Mouse (Mus musculus) left cerebral cortex, postnatal 10 days (tissue): ENCODE data around the gene Gm13289. TPM values are rescaled to one million over a fixed set of nuclear protein-coding genes. Genes with fewer than 3 reads are reported as not detected.
"Not testable (repeated sequence)": the region's sequence is repeated elsewhere in the genome, so short reads cannot be mapped to it uniquely, and the experiment has no call there.

ENCODE experiments used
- DNase-seq, 2 experiments: peaks; one replicate each; pipeline ENCODE4 v3.0.0; 2021 to 2022; ENCODE audit warnings: low spot score in 2 of 2, mixed read lengths in 1 of 2; ENCODE audit errors: extremely low spot score in 1 of 2
- intact Hi-C: fragments of 180-260 bp; cut with DNase I; formaldehyde crosslinking; loops from one replicate; pipeline ENCODE4 v1.15.1; 2025
- total RNA-seq, 2 experiments: library from RNA; stranded (reverse); gene quantifications; 2 replicates each; pipeline ENCODE4 v1.2.3; 2021

Gm13289 gene
- total RNA-seq: not detected

GRCm38 (mm10) chr4:88776622-88777021 lies at the start of gene Gm13289:
Gene Gm13289, plus strand, starts transcription at chr4:88776922.
- intact Hi-C loops, DNase-seq: not testable (repeated sequence)

- peak in 1 of 2 experiments; percentile 32 for DNase-seq
- intact Hi-C loops: no loop called here
Observed at GRCm38 (mm10) chr4:88727324-88727723, 49.4 kb upstream of the Gm13289 start.

GRCm38 (mm10) chr4:88738480-88738879 lies 38.2 kb upstream of the Gm13289 start:
- intact Hi-C loops: loop anchor here (5.0 kb wide), 1 partner anchor 41 kb away; no protein-coding TSS in a partner anchor
- peak in 1 of 2 experiments; percentile 57 for DNase-seq

- intact Hi-C loops: loop anchor here (5.0 kb wide), 1 partner anchor 42 kb away; no protein-coding TSS in a partner anchor
- no peak for DNase-seq
Observed at GRCm38 (mm10) chr4:88739036-88739435, 37.7 kb upstream of the Gm13289 start.

- DNase-seq: no peak
- intact Hi-C loops: no loop called here
Observed at GRCm38 (mm10) chr4:88741426-88741825, 35.3 kb upstream of the Gm13289 start.

- no peak for DNase-seq
- intact Hi-C loops: no loop called here
Observed at GRCm38 (mm10) chr4:88742771-88743371, 33.9 kb upstream of the Gm13289 start.

- DNase-seq: no peak
- intact Hi-C loops: no loop called here
Observed at GRCm38 (mm10) chr4:88744207-88744606, 32.5 kb upstream of the Gm13289 start.

GRCm38 (mm10) chr4:88749926-88750325 lies 26.8 kb upstream of the Gm13289 start:
- DNase-seq: no peak
- intact Hi-C loops: no loop called here

- intact Hi-C loops: not testable (repeated sequence)
- DNase-seq: peak; percentile 68 to 75
Observed at GRCm38 (mm10) chr4:88754818-88755340, 21.8 kb upstream of the Gm13289 start, which contains the start of gene Gm13271. Gene Gm13271, plus strand, starts transcription at chr4:88754868.

GRCm38 (mm10) chr4:88756581-88757513 lies 19.9 kb upstream of the Gm13289 start:
- intact Hi-C loops, DNase-seq: not testable (repeated sequence)

- intact Hi-C loops: not testable (repeated sequence)
- peak; percentile 82 to 87 for DNase-seq
Observed at GRCm38 (mm10) chr4:88757628-88758031, 19.1 kb upstream of the Gm13289 start.

- not testable (repeated sequence) for DNase-seq
Observed at GRCm38 (mm10) chr4:88758751-88759150, 18.0 kb upstream of the Gm13289 start.

GRCm38 (mm10) chr4:88759610-88760268 lies 17.0 kb upstream of the Gm13289 start, which contains the start of gene Gm13283:
Gene Gm13283, plus strand, starts transcription at chr4:88760119.
- DNase-seq, intact Hi-C loops: not testable (repeated sequence)

More at GRCm38 (mm10) chr4:88758751-88759150, 18.0 kb upstream of the Gm13289 start:
- intact Hi-C loops: not testable (repeated sequence)

GRCm38 (mm10) chr4:88760431-88760830 lies 16.3 kb upstream of the Gm13289 start:
- DNase-seq: peak in 1 of 2 experiments; percentile 80
- intact Hi-C loops: not testable (repeated sequence)

- peak; percentile 71 to 80 for DNase-seq
- intact Hi-C loops: not testable (repeated sequence)
Observed at GRCm38 (mm10) chr4:88761776-88762175, 14.9 kb upstream of the Gm13289 start.

GRCm38 (mm10) chr4:88762341-88762740 lies 14.4 kb upstream of the Gm13289 start:
- DNase-seq, intact Hi-C loops: not testable (repeated sequence)

- intact Hi-C loops: not testable (repeated sequence)
- DNase-seq: peak in 1 of 2 experiments; percentile 61
Observed at GRCm38 (mm10) chr4:88763384-88764018, 13.2 kb upstream of the Gm13289 start.

GRCm38 (mm10) chr4:88773534-88773933 lies 3.2 kb upstream of the Gm13289 start, which contains the start of gene Gm13290:
Gene Gm13290, plus strand, starts transcription at chr4:88773834.
- DNase-seq, intact Hi-C loops: not testable (repeated sequence)
